Mouse (Mus musculus) hindbrain, postnatal 0 days (tissue): ENCODE results near the gene Pard3b. TPM values are rescaled to one million over a fixed set of nuclear protein-coding genes. Genes with fewer than 3 reads are reported as not detected.

ENCODE experiments used
- ATAC-seq: fragments of 200-750 bp; cut with Nextera tagmentation; 2 replicates; pipeline ENCODE4 v1.8.0; 2017; ENCODE audit warnings: mild to moderate bottlenecking, moderate TSS enrichment, moderate library complexity
- DNase-seq: peaks from one replicate; pipeline ENCODE4 v3.0.0-alpha.2; 2015; ENCODE audit warnings: low spot score
- H3K27ac ChIP-seq: fragments of 300-500 bp; sonication (generic); 2 replicates; pipeline ENCODE4 v1.5.1; 2014; ENCODE audit warnings: mild to moderate bottlenecking
- H3K27me3 ChIP-seq: fragments of 300-500 bp; sonication (generic); 2 replicates; pipeline ENCODE4 v1.6.1; 2014; ENCODE audit warnings: low read length, mixed read lengths; ENCODE audit not compliant: insufficient read depth
- H3K36me3 ChIP-seq: fragments of 300-500 bp; sonication (generic); 2 replicates; pipeline ENCODE4 v1.6.1; 2014; ENCODE audit warnings: low read length, mixed read lengths; ENCODE audit not compliant: insufficient read depth
- H3K4me1 ChIP-seq: fragments of 300-500 bp; sonication (generic); 2 replicates; pipeline ENCODE4 v1.6.1; 2014; ENCODE audit warnings: antibody characterized with exemption, low read length, mixed read lengths; ENCODE audit not compliant: insufficient read depth
- H3K4me2 ChIP-seq: fragments of 300-500 bp; sonication (generic); 2 replicates; pipeline ENCODE4 v1.6.1; 2014; ENCODE audit warnings: low read depth, mild to moderate bottlenecking, low read length, moderate library complexity, mixed read lengths
- H3K4me3 ChIP-seq: fragments of 300-500 bp; sonication (generic); 2 replicates; pipeline ENCODE4 v1.5.1; 2014; ENCODE audit warnings: low read length
- H3K9ac ChIP-seq: fragments of 300-500 bp; sonication (generic); replicated peaks from 2 replicates; pipeline ENCODE4 v1.6.1; 2014; ENCODE audit warnings: mild to moderate bottlenecking, low read length, moderate library complexity, mixed read lengths
- H3K9me3 ChIP-seq: fragments of 300-500 bp; sonication (generic); 2 replicates; pipeline ENCODE4 v1.6.1; 2016; ENCODE audit warnings: low read length, mixed read lengths
- CTCF ChIP-seq: IDR thresholded peaks from 2 replicates; pipeline ENCODE4 v1.5.1; 2016; ENCODE audit warnings: antibody characterized with exemption, control low read depth, low read depth
- WGBS: fragments of 180-500 bp; shearing (Covaris S2); extraction: QIAGEN DNeasy Blood & Tissue Kit; methylation state at CpG from one replicate; pipeline ENCODE4 v1.1.7; 2014; 5-methylcytosine and 5-hydroxymethylcytosine counted together
- polyA plus RNA-seq: library from polyadenylated mRNA; unstranded; fragments of >200 nt; fragmentation: Nextera tagmentation; extraction: Ambion mirVana; gene quantifications from 2 replicates; pipeline ENCODE4 v1.2.1, GENCODE M21; 2015
- total RNA-seq: library from RNA; depleted of rRNA; stranded (reverse); fragments of >200 nt; gene quantifications from 2 replicates; pipeline ENCODE4 v1.2.3, GENCODE M21; 2014

The Pard3b gene
- total and polyA plus RNA-seq, 2 experiments from 2014 or later: 5.6 to 9.6 TPM

- no peak overlapping the region for H3K27ac ChIP-seq
- no peaks in the 10 kb centered on the region for H3K9me3 ChIP-seq
- H3K36me3 ChIP-seq: no peaks in the 10 kb centered on the region
- H3K9ac ChIP-seq: no peak overlapping the region
- no peak overlapping the region for H3K4me2 ChIP-seq
- peaks cover 8% of the 10 kb centered on the region; the same call in 1 of the 2 replicates for H3K4me1 ChIP-seq
- no peak overlapping the region for H3K4me3 ChIP-seq
- TF ChIP-seq CTCF: no peak
- ATAC-seq (peak; percentile 75), DNase-seq (peak; percentile 58)
- 27% methylated on average over 7 of the region's 7 CpGs for WGBS
- no peaks in the 10 kb centered on the region for H3K27me3 ChIP-seq
Observed at GRCm38 (mm10) chr1:62053167-62053638, 414.6 kb downstream of the Pard3b start.

- Histone ChIP-seq H3K27ac (no peak overlapping the region), H3K9me3 (no peaks in the 10 kb centered on the region), H3K4me3 (no peak overlapping the region), H3K4me2 (no peak overlapping the region), H3K4me1 (peaks cover 8% of the 10 kb centered on the region; the same call in 1 of the 2 replicates), H3K9ac (no peak overlapping the region), H3K36me3 (no peaks in the 10 kb centered on the region), H3K27me3 (no peaks in the 10 kb centered on the region)
- ATAC-seq (no peak), DNase-seq (no peak)
- WGBS: 74% methylated on average over 6 of the region's 6 CpGs
- TF ChIP-seq CTCF: no peak
Observed at GRCm38 (mm10) chr1:62055280-62055679, 416.7 kb downstream of the Pard3b start.

- Histone ChIP-seq H3K27me3 (no peaks in the 10 kb centered on the region), H3K36me3 (no peaks in the 10 kb centered on the region), H3K4me2 (no peak overlapping the region), H3K4me1 (no peaks in the 10 kb centered on the region), H3K27ac (no peak overlapping the region), H3K9me3 (peaks cover 7% of the 10 kb centered on the region; the same call in 1 of the 2 replicates), H3K9ac (no peak overlapping the region), H3K4me3 (no peak overlapping the region)
- 85% methylated on average over 6 of the region's 6 CpGs for WGBS
- ATAC-seq (no peak), DNase-seq (no peak)
- no peak for TF ChIP-seq CTCF
Observed at GRCm38 (mm10) chr1:62070617-62071016, 432.0 kb downstream of the Pard3b start.

GRCm38 (mm10) chr1:62071139-62071538 lies 432.5 kb downstream of the Pard3b start:
- WGBS: 82% methylated on average over 7 of the region's 7 CpGs
- no peaks in the 10 kb centered on the region for H3K27me3 ChIP-seq
- no peak for ATAC-seq

GRCm38 (mm10) chr1:62076171-62076570 lies 437.5 kb downstream of the Pard3b start:
- Histone ChIP-seq H3K9ac (no peak overlapping the region), H3K27me3 (no peaks in the 10 kb centered on the region), H3K4me3 (no peak overlapping the region), H3K27ac (no peak overlapping the region), H3K4me2 (no peak overlapping the region), H3K36me3 (no peaks in the 10 kb centered on the region), H3K4me1 (no peaks in the 10 kb centered on the region), H3K9me3 (no peaks in the 10 kb centered on the region)
- ATAC-seq (no peak), DNase-seq (no peak)
- WGBS: 45% methylated on average over 3 of the region's 3 CpGs
- TF ChIP-seq CTCF: no peak

More at GRCm38 (mm10) chr1:62071139-62071538, 432.5 kb downstream of the Pard3b start:
- Histone ChIP-seq H3K9me3 (peaks cover 7% of the 10 kb centered on the region; the same call in 1 of the 2 replicates), H3K9ac (no peak overlapping the region), H3K4me2 (no peak overlapping the region), H3K36me3 (no peaks in the 10 kb centered on the region), H3K27ac (no peak overlapping the region), H3K4me1 (no peaks in the 10 kb centered on the region), H3K4me3 (no peak overlapping the region)
- DNase-seq: no peak
- no peak for TF ChIP-seq CTCF

GRCm38 (mm10) chr1:62081129-62081528 lies 442.5 kb downstream of the Pard3b start:
- H3K9me3 ChIP-seq: no peaks in the 10 kb centered on the region
- H3K4me2 ChIP-seq: no peak overlapping the region
- no peak overlapping the region for H3K9ac ChIP-seq
- no peaks in the 10 kb centered on the region for H3K36me3 ChIP-seq
- no peak for TF ChIP-seq CTCF
- no peaks in the 10 kb centered on the region for H3K4me1 ChIP-seq
- WGBS: 84% methylated on average over 4 of the region's 4 CpGs
- ATAC-seq: no peak
- H3K27ac ChIP-seq: no peak overlapping the region
- no peak overlapping the region for H3K4me3 ChIP-seq
- no peak for DNase-seq
- H3K27me3 ChIP-seq: no peaks in the 10 kb centered on the region

GRCm38 (mm10) chr1:62085995-62086394 lies 447.4 kb downstream of the Pard3b start:
- DNase-seq: no peak
- no peak for TF ChIP-seq CTCF
- Histone ChIP-seq H3K36me3 (no peaks in the 10 kb centered on the region), H3K27me3 (no peaks in the 10 kb centered on the region), H3K4me1 (no peaks in the 10 kb centered on the region), H3K27ac (no peak overlapping the region), H3K9ac (no peak overlapping the region), H3K4me3 (no peak overlapping the region), H3K9me3 (no peaks in the 10 kb centered on the region), H3K4me2 (no peak overlapping the region)
- WGBS: 40% methylated on average over 6 of the region's 6 CpGs
- no peak for ATAC-seq
